Mouse (Mus musculus) bone marrow macrophage, adult 2 months (primary cell): ENCODE measurements around the gene Tmco4. TPM values are rescaled to one million over a fixed set of nuclear protein-coding genes. Genes with fewer than 3 reads are reported as not detected.

Source experiments
- H3K27ac ChIP-seq: 2 replicates; pipeline ENCODE4 v1.5.1; 2012; ENCODE audit warnings: low read depth, low read length; ENCODE audit not compliant: insufficient read depth
- H3K4me1 ChIP-seq: 2 replicates; pipeline ENCODE4 v1.6.1; 2012; ENCODE audit warnings: low read length; ENCODE audit not compliant: control insufficient read depth, insufficient read depth
- H3K4me3 ChIP-seq: 2 replicates; pipeline ENCODE4 v1.5.1; 2012; ENCODE audit warnings: mild to moderate bottlenecking, low read length, moderate library complexity; ENCODE audit not compliant: insufficient read depth
- CTCF ChIP-seq: IDR thresholded peaks from 2 replicates; pipeline ENCODE4 v1.5.1; 2012; ENCODE audit warnings: low read depth, mild to moderate bottlenecking, low read length, moderate library complexity
- POLR2A ChIP-seq: IDR thresholded peaks from 2 replicates; pipeline ENCODE4 v1.6.1; 2012; ENCODE audit warnings: mild to moderate bottlenecking, low read depth, low read length, borderline replicate concordance
- polyA plus RNA-seq: library from polyadenylated mRNA; stranded (reverse); fragments of >200 nt; gene quantifications from 2 replicates; pipeline ENCODE4 v1.2.4, GENCODE M21; 2012; ENCODE audit not compliant: missing spikeins, insufficient read depth, insufficient read length

The Tmco4 gene
- polyA plus RNA-seq, 1 experiment = 6.5 TPM

DNA sequence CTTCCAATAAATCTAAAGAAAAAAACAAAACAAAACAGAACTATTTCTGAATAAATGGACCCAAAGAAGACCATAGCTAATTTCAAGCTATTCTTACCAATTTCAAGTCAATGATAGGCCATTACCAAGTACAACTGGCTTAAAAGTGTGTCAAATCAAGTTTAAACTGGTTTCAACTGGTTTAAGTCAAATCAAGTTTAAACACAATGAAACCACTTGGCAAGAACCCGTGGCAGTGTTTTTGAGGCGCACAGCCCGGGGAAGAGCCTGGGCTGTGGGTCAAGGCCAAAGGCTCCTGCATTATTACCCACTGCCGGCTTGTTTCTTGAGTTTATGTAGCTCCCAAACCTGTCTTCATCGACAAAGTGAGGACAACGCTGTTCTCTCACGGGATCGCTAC is 127.6 kb downstream of the Tmco4 start:
- no peaks in the 10 kb centered on the region for H3K4me1 ChIP-seq
- H3K4me3 ChIP-seq = no peak overlapping the region
- H3K27ac ChIP-seq = no peak overlapping the region
- TF ChIP-seq POLR2A (no peak), CTCF (no peak)

GRCm38 (mm10) chr4:139101546-139101945 is 128.9 kb downstream of the Tmco4 start:
- no peaks in the 10 kb centered on the region for H3K4me1 ChIP-seq
- TF ChIP-seq CTCF = no peak
- TF ChIP-seq POLR2A = no peak
- no peak overlapping the region for H3K4me3 ChIP-seq
- H3K27ac ChIP-seq = no peak overlapping the region

- TF ChIP-seq POLR2A (no peak), CTCF (no peak)
- no peaks in the 10 kb centered on the region for H3K4me1 ChIP-seq
- H3K27ac ChIP-seq = no peak overlapping the region
- H3K4me3 ChIP-seq = no peak overlapping the region
Measured at GRCm38 (mm10) chr4:139105453-139105852, 132.8 kb downstream of the Tmco4 start.

Other genes with a start within 250 kb of the Tmco4 start
- not detected in 2 replicates for gene Pla2g2c, start 248.1 kb upstream of the Tmco4 start, polyA plus RNA-seq
- gene Ubxn10, start 235.7 kb upstream of the Tmco4 start, polyA plus RNA-seq = not detected in 2 replicates
- gene Pla2g2f, start 215.3 kb upstream of the Tmco4 start, polyA plus RNA-seq = not detected in 2 replicates
- not detected in 2 replicates for gene Pla2g2d, start 197.2 kb upstream of the Tmco4 start, polyA plus RNA-seq
- gene Pla2g5, start 109.4 kb upstream of the Tmco4 start, polyA plus RNA-seq = not detected in 2 replicates
- not detected in 2 replicates for gene Gm13030, start 98.9 kb upstream of the Tmco4 start, polyA plus RNA-seq
- 0.96 TPM in 1 of 2 replicates, not detected in the other for gene Pla2g2e, start 94.9 kb upstream of the Tmco4 start, polyA plus RNA-seq
- gene Otud3, start 58.9 kb upstream of the Tmco4 start, polyA plus RNA-seq = 4.8 and 8.0 TPM in 2 replicates
- gene Rnf186, start 5.8 kb upstream of the Tmco4 start, polyA plus RNA-seq = not detected in 2 replicates
- not detected in 2 replicates for gene Htr6, start 102.7 kb downstream of the Tmco4 start, polyA plus RNA-seq
- gene Nbl1, start 120.1 kb downstream of the Tmco4 start, polyA plus RNA-seq = 0.45 TPM in 1 of 2 replicates, not detected in the other
- gene Minos1, start 158.2 kb downstream of the Tmco4 start, polyA plus RNA-seq = 151 and 166 TPM in 2 replicates
- gene Capzb, start 220.0 kb downstream of the Tmco4 start, polyA plus RNA-seq = 483 and 496 TPM in 2 replicates